Mouse (Mus musculus) ES-Bruce4 (cell line): ENCODE measurements at regions not wholly inside any gene's neighbourhood (a gene's known extent, or its start where the extent isn't known, plus 50 kb on each side); places are given as distances from the start of the nearest gene placed in this dataset.

Source experiments
- H3K27ac ChIP-seq: 2 replicates; pipeline ENCODE4 v1.5.1; 2012; ENCODE audit warnings: low read length, inconsistent platforms; ENCODE audit not compliant: insufficient read depth
- H3K27me3 ChIP-seq: 2 replicates; pipeline ENCODE4 v1.6.1; 2012; ENCODE audit warnings: mild to moderate bottlenecking, low read length, inconsistent platforms; ENCODE audit not compliant: control insufficient read depth, poor library complexity, insufficient read depth, severe bottlenecking
- H3K36me3 ChIP-seq: 2 replicates; pipeline ENCODE4 v1.6.1; 2012; ENCODE audit warnings: inconsistent platforms, mild to moderate bottlenecking, low read length, moderate library complexity; ENCODE audit not compliant: control insufficient read depth, poor library complexity, insufficient read depth, severe bottlenecking
- H3K4me1 ChIP-seq: one replicate; pipeline ENCODE4 v1.8.1; 2011; ENCODE audit warnings: low read length; ENCODE audit not compliant: control insufficient read depth, insufficient read depth
- H3K4me3 ChIP-seq: 2 replicates; pipeline ENCODE4 v1.5.1; 2011; ENCODE audit warnings: low read depth, mild to moderate bottlenecking, low read length
- H3K9ac ChIP-seq: 2 replicates; pipeline ENCODE4 v1.6.1; 2012; ENCODE audit warnings: low read depth, mild to moderate bottlenecking, inconsistent platforms; ENCODE audit not compliant: poor library complexity, severe bottlenecking
- H3K9me3 ChIP-seq: replicated peaks from 2 replicates; pipeline ENCODE4 v1.6.1; 2012; ENCODE audit warnings: mild to moderate bottlenecking, low read length, inconsistent platforms; ENCODE audit not compliant: control insufficient read depth, poor library complexity, insufficient read depth, severe bottlenecking
- CTCF ChIP-seq: IDR thresholded peaks from one replicate; pipeline ENCODE4 v1.8.1; 2011; ENCODE audit warnings: low read depth, low read length
- EP300 ChIP-seq: IDR thresholded peaks from 2 replicates; pipeline ENCODE4 v1.6.1; 2011; ENCODE audit warnings: low read depth, low read length; ENCODE audit not compliant: insufficient read depth
- POLR2A ChIP-seq: IDR thresholded peaks from one replicate; pipeline ENCODE4 v1.8.1; 2011; ENCODE audit warnings: low read length; ENCODE audit not compliant: insufficient read depth

DNA sequence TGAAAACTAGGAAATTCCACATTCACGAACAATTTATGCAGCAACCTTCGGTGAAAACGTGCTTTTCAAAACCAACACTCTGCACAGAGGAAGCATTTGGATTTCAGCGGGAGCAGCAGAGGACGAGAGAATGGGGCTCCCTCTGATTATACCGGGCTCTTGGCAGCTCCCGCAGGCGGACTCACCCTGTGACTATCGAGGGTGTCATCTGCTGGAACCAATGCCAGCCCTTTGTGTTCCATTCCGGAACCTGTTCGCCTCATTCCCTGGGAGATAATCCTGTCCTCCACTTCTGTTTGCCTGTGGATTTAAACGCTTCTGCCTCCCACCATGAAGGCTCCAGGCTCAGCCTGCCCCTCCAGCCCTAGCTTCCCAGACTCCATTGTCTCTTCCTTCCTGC is 77.1 kb downstream of the Utp18 start:
- Histone ChIP-seq H3K4me3 (no peak overlapping the region), H3K27ac (no peak overlapping the region), H3K9ac (no peak overlapping the region), H3K27me3 (no peaks in the 10 kb centered on the region), H3K36me3 (no peaks in the 10 kb centered on the region), H3K9me3 (no peaks in the 10 kb centered on the region), H3K4me1 (no peaks in the 10 kb centered on the region)
- no peak for TF ChIP-seq CTCF
- no peak for TF ChIP-seq EP300
- TF ChIP-seq POLR2A: no peak

DNA sequence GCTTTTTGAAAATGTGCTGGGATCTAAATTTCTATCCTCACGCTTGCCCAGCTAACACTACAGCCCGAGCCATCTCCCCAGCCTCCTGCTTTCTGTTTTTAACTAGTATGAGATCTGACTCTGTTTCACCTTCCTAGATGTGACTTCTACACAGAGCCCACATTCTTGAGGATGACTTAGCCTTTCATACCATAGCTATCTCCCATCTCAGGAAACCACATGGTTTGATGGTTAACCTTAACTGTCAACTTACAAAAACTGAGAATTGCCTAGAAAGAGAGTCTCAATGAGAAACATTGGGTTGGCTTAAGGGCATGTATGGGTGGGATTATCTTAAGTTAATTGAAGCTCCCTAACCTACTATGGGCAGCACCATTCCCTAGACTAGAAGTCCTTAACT is 78.4 kb downstream of the Utp18 start:
- H3K27ac ChIP-seq: no peak overlapping the region

DNA sequence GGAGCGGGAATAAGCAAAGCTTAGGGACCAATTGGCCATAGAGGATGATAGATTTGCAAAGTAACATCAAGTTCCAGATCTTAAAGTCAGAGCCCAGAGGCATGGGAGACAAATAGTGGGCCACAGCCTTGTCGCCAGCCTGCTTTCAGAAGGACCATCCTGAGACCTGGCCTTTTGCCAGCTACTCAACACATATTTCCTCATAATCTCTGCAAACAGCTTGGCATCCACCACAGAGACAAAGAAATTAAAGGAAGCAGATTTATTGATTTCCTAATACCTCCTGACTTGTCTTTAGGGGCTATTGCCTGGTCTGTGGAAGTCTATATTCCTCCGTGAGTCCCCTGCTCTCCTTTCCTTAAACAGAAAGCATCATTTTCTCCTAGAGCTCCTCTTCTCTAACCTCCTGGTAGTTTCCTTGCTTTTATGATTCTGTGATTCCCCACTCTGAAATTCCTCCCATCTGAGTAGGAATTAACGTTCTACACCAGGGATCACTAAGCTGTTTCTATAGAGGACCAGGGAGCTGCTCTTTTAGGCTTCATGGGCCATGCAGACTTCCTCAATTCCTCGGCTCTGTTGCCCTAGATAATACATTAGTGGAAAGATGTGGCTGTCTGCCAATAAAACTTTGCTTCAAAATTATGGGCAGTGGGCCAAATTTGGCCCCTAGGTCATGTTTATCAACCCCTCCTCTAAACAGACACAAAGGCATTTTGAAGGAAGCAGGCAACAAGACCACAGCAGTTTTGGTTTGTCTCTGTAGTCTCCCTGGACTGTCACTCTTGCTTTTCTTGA is 114.2 kb downstream of the Utp18 start:
- TF ChIP-seq CTCF (no peak), EP300 (no peak), POLR2A (no peak)
- H3K9ac ChIP-seq: no peak overlapping the region
- no peaks in the 10 kb centered on the region for H3K4me1 ChIP-seq
- no peak overlapping the region for H3K27ac ChIP-seq
- H3K4me3 ChIP-seq: no peak overlapping the region
- no peaks in the 10 kb centered on the region for H3K27me3 ChIP-seq
- no peaks in the 10 kb centered on the region for H3K9me3 ChIP-seq
- no peaks in the 10 kb centered on the region for H3K36me3 ChIP-seq

More for the DNA sequence above, 78.4 kb downstream of the Utp18 start:
- TF ChIP-seq EP300 (no peak), POLR2A (no peak), CTCF (no peak)
- no peaks in the 10 kb centered on the region for H3K36me3 ChIP-seq
- no peaks in the 10 kb centered on the region for H3K9me3 ChIP-seq
- H3K9ac ChIP-seq: no peak overlapping the region
- no peaks in the 10 kb centered on the region for H3K4me1 ChIP-seq
- no peaks in the 10 kb centered on the region for H3K27me3 ChIP-seq
- no peak overlapping the region for H3K4me3 ChIP-seq

DNA sequence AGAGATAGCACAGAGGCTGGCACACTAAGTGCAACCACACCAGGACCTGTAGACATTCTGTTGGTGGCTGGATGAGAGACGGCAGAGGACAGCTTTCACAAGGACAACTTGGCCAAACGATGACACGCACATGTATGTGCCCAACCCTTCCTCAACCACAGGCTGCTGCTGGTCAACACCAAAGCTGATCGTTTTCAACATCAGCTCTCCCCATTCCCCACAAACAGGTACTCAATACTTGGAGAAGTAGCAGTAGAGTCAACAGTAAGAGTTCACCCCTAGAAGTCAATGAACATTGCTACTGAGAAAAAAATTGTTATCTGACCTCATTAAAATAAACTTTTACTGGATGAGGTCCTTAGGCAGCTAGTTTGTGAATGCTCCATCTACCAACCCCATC is 119.6 kb downstream of the Utp18 start:
- Histone ChIP-seq H3K36me3 (no peaks in the 10 kb centered on the region), H3K27ac (no peak overlapping the region), H3K9me3 (no peaks in the 10 kb centered on the region), H3K4me3 (no peak overlapping the region), H3K4me1 (no peaks in the 10 kb centered on the region), H3K9ac (no peak overlapping the region), H3K27me3 (no peaks in the 10 kb centered on the region)
- TF ChIP-seq POLR2A (no peak), CTCF (no peak), EP300 (no peak)

DNA sequence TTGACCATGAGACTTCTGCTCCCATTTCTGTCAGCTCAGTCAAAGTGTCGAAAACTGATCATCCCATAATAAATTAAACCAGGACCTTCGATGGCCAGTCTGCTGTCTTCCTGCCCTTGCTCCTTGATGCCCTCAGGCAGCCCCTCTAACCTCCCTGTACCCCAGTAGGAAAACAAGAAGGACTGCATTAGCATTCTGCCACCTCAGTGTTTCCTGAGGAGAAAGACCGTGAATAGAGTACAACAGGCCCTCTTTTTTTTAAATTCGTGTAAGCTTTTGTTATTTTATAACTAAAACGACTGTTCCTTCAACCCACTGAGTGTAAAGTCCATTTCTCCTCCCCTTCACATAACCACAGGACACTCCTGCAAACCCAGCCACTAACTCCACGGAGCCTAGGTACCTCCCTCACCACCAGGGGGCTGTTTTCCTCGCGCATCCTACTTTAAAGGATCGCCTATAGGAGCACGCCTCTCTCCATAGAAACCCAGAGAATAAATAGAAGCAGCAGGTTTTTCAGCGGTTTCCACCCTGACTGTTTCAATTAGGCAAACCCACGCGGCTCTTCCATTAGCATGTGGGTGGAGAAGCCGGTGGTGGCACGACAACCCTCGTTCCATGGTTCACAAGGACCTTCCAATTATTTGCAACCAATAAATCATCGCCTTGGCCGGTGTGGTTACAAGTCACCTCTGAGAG is 122.6 kb downstream of the Utp18 start:
- no peak overlapping the region for H3K9ac ChIP-seq
- H3K36me3 ChIP-seq: no peaks in the 10 kb centered on the region
- TF ChIP-seq CTCF (peak; percentile 44), EP300 (no peak)
- H3K27me3 ChIP-seq: no peaks in the 10 kb centered on the region
- H3K4me1 ChIP-seq: no peaks in the 10 kb centered on the region
- H3K27ac ChIP-seq: no peak overlapping the region
- H3K4me3 ChIP-seq: no peak overlapping the region
- no peaks in the 10 kb centered on the region for H3K9me3 ChIP-seq

DNA sequence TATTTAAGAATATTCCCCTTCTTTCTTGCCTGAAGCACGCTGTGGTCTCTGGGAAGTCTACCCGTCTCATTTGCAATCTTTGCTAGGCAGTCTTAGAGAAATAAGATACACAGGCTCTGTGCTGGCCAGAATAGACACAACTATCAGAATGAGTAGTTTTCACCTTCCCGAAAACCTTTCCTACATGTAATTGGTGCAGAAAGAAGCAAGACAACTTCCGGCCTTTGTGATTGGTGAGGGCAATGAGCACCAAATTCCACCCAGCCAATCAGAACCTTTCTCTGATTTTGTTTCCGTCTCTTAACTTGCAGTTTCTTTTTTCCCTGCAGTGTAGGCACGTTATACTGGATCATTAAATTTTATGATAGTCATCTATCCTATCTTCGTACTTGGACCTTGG is 127.7 kb downstream of the Utp18 start:
- no peaks in the 10 kb centered on the region for H3K4me1 ChIP-seq
- H3K27ac ChIP-seq: no peak overlapping the region
- H3K4me3 ChIP-seq: no peak overlapping the region
- H3K27me3 ChIP-seq: no peaks in the 10 kb centered on the region
- TF ChIP-seq POLR2A: no peak
- no peak for TF ChIP-seq EP300
- no peak for TF ChIP-seq CTCF
- H3K36me3 ChIP-seq: no peaks in the 10 kb centered on the region
- H3K9ac ChIP-seq: no peak overlapping the region
- no peaks in the 10 kb centered on the region for H3K9me3 ChIP-seq
